Mouse (Mus musculus): ENCODE measurements around the gene Clec4a1. TPM values are rescaled to one million over a fixed set of nuclear protein-coding genes. Genes with fewer than 3 reads are reported as not detected.

The Clec4a1 gene
- 0.74 TPM for total RNA-seq (2023)

DNA sequence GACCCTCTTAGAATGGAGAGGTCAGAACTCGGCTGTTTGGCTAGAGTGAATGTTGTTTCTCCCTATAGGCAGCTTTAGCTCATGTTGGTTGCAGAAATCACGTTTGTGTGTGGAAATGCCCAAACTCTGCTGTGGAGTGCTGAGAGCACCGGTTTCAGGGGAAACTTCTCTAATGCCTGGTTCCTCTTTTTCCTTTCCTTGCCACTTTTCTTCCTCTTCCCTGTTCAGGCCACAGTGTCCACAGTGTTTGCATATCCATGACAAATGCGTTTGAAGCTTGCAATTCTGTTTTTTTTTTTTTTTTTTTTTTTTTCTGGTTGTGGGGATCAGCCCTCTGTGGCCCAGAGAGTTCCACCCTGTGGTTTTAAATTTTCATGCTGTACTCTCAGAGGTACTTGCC is at the start of gene Clec4a1:
TSS of gene Clec4a1 (plus strand) at position 398 of the 400 bp plus-strand sequence.

DNA sequence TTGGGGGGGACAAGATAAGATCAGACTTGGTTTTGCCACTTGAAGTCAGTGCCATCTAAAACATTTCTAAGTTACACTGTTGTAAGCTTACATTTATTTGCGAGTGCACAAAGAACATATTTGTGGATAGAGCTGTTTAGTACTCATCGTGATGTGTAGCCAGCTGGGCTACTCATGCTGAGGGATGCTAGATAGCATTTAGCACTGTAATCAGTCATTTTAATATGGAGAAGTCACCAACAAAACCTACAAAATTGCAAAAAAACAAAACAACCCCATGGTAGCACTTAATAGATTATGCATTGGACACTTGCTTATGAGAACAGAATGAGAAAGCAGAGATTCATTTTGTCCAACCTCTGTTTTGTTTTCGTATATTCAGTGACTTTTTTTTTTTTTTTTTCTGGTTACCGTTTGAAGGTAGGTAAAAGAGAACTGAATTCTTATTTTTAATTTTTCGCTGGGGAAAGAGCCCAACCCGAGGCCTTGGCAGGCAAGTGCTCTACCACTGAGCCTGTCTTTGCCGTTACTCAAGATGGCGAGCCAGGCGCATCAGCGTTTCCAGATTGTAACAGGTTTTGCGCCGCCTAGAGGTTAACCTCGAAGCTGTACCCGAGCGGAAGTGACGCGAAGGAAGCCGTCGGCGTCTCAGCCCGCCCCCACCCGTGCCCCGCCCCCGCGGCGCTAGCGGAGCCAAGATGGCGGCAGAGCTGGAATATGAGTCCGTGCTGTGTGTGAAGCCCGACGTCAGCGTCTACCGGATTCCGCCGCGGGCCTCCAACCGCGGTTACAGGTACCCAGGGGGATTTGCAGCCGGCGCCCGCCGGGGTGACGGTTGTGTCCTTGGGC is 47.6 kb upstream of the Clec4a1 start, which contains the start of gene Necap1:
TSS of gene Necap1 (plus strand) at position 604 of the 849 bp plus-strand sequence.

DNA sequence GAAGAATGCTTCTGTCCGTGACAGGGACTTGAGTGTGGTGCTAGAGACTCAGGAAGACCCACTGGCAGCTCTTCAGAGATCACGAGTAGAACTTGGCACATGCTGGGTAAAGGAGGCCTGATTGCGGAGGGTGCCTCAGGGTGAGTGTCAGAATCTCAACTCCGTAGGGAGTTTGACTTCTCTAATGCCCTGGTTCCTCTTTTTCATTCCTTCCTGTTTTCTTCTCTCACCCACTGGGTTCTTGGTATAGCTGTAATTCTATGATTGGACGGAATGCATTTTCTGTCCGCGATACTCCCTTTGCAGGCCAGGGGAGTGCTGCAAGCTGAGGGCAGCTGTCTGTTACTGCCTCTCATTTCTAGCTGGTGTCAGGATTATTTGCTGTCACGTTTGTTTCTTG is 30.8 kb downstream of the Clec4a1 start, which contains the start of gene Clec4a3:
TSS of gene Clec4a3 (plus strand) at position 115 of the 400 bp plus-strand sequence.

Other genes with a start within 250 kb of the Clec4a1 start
- gene Nanog, start 214.4 kb upstream of the Clec4a1 start, total RNA-seq (2023), result not detected
- gene Slc2a3, start 120.2 kb upstream of the Clec4a1 start, total RNA-seq (2023), result 23.0 TPM
- gene Foxj2, start 101.9 kb upstream of the Clec4a1 start, total RNA-seq (2023), result 36.4 TPM
- gene C3ar1, start 65.7 kb upstream of the Clec4a1 start, total RNA-seq (2023), result 0.18 TPM
- 56.2 TPM for gene Necap1, start 47.4 kb upstream of the Clec4a1 start, total RNA-seq (2023)
- 2.6 TPM for gene Clec4a3, start 30.7 kb downstream of the Clec4a1 start, total RNA-seq (2023)
- gene Clec4a4, start 68.5 kb downstream of the Clec4a1 start, total RNA-seq (2023), result not detected
- 1.3 TPM for gene Clec4b1, start 128.1 kb downstream of the Clec4a1 start, total RNA-seq (2023)
- gene Clec4a2, start 184.6 kb downstream of the Clec4a1 start, total RNA-seq (2023), result 3.8 TPM